Mouse (Mus musculus) kidney, adult 9 months (tissue): ENCODE data around the gene Ankle2.
A peak's percentile ranks its signal among the peaks of the same experiment; 100 is the strongest.

Source experiments
- DNase-seq: peaks from one replicate; pipeline ENCODE4 v3.0.0; 2022

Gene Ankle2

DNA sequence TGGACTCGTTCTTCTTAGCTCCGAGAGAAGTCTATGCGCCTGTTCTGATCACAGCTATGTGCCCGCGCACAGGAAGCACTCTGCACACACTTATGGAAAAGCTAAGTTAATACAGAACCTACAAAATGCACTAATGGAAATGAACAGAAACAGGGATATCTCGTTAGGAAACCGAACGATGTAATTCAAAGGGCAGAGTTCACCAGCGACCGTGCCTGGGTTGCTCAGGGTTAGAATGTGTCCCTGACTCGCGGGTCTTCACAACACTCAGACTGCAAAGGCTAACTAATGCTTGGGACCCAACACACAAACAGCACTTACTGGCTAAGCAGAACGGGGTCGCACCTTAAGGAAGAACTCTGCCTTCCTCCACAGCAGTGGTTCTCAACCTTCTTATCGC is 54.4 kb downstream of the Ankle2 start:
- DNase-seq = peak; percentile 48

DNA sequence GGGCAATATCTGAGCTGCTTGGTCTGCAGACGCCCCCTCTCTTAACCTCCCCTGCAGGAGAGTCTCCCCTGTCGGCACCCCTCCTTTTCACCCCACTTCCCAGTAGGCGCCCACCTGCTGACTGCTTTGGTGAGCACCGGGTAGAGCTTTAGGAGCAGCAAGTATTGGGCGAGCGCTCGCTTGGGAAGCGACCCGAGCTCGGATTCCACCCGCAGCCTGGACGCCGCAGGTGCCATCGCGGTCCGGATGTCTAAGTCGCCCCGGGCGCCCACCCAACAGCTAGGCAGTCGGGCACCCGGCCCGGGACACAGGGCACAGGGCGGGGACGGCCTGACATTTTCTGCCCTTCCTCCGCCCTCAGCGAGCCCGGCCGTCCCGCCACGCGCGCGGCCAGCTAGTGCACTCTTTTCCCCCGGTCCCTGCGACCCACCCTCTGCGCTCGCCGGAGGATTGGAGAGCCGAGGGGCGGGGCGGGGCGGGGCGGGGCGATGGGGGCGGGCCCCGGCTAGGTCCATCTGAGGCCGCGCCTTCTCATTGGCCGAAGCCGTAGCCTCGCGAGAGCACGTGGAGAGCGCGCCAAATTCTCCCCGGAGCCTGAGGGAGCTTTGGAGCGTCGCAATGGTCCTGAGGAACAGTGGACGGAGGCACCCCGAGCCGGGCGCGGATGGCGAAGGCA is 55.1 kb downstream of the Ankle2 start, which contains the start of the genes Pxmp2 and Pole:
Gene Pxmp2 (minus strand): TSS at position 417 of the 676 bp plus-strand sequence.
Gene Pole (plus strand): TSS at position 537 of the 676 bp plus-strand sequence.
- DNase-seq = peak; percentile 92

DNA sequence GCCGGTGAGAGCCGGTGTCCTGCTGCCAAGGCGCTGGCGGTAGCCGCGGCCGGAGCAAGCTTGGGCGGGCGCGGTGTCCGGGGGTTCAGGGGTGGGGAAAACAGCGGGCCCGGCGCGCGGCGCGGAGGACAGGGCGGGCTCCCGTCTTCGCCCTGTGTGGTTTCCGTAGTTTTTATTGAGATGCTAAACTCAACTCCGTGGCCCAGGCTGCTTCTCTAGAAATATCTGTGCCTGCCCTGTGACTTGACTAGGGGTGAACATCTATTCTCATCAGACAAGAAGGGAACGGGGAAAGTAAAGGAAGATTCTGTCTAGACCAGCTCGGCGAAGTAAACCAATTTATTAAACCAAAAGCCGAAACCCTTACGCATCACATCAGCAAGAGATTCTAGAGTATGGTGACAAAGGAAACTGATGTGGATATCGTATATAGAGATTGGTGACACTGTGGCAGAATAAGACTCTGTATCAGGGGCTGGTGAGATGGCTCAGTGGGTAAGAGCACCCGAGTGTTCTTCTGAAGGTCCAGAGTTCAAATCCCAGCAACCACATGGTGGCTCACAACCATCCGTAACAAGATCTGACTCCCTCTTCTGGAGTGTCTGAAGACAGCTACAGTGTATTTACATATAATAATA is 55.8 kb downstream of the Ankle2 start:
- no peak for DNase-seq

GRCm38 (mm10) chr5:110287084-110287475 is 56.3 kb downstream of the Ankle2 start:
- DNase-seq = no peak

- no peak for DNase-seq
These were observed 60.8 kb downstream of the Ankle2 start for GRCm38 (mm10) chr5:110291649-110292048.

DNA sequence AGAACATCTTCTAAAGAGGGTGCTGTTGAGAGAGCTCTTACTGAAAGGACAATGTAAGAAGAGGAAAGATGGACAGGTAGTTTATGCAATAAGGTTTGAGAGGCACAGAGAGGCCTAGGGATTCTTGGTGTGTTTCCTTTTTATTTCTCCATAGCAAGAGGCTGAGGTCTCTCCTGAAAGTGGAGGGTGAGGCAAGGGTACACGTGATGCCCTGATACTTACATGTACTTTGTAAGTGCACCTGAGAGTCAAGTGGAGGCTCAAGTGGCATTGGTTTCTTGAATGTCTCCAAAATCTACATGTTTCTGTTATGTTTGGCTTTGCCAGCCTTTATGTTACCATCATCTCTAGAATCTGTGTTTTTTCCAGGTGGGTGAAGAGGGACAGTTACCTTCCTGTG is 65.8 kb downstream of the Ankle2 start:
- DNase-seq = no peak

DNA sequence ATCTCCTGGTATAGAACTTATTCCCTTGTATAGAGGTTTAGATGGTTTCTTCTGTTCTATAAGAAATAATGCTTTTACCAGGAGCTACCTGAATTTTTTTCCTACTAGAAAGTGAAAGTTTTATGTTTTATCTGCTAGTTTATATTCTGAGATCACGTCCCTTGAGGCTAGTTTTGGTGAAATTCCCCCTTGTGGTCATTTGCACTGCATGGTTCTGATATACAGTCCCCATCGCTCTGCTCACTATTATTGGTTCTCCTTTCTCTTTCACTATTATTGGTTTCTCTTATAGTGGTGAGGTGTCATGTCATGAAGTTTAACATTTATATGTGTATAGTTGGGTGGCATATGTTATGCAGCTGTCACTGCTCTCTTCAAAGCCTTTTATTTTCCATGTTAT is 69.8 kb downstream of the Ankle2 start:
- no peak for DNase-seq
